Mouse (Mus musculus) hindbrain, embryonic 14.5 days (tissue): ENCODE results near the gene Ncoa6. TPM values are rescaled to one million over a fixed set of nuclear protein-coding genes. Genes with fewer than 3 reads are reported as not detected.
"Not testable (repeated sequence)": the region's sequence is repeated elsewhere in the genome, so short reads cannot be mapped to it uniquely, and the experiment has no call there.

Source experiments
- ATAC-seq: fragments of 200-750 bp; cut with Nextera tagmentation; 2 replicates; pipeline ENCODE4 v1.8.0; 2017; ENCODE audit warnings: moderate number of reproducible peaks, mild to moderate bottlenecking, moderate TSS enrichment, moderate library complexity; ENCODE audit not compliant: low FRiP score
- DNase-seq: peaks from one replicate; pipeline ENCODE4 v3.0.0-alpha.2; 2015; ENCODE audit warnings: low spot score
- H3K27ac ChIP-seq: fragments of 300-500 bp; sonication (generic); 2 replicates; pipeline ENCODE4 v1.5.1; 2014; ENCODE audit warnings: mild to moderate bottlenecking, moderate library complexity
- H3K27me3 ChIP-seq: fragments of 300-500 bp; sonication (generic); 2 replicates; pipeline ENCODE4 v1.6.1; 2014; ENCODE audit warnings: mild to moderate bottlenecking, low read length, mixed read lengths; ENCODE audit not compliant: control insufficient read depth, insufficient read depth
- H3K36me3 ChIP-seq: fragments of 300-500 bp; sonication (generic); replicated peaks from 2 replicates; pipeline ENCODE4 v1.6.1; 2014; ENCODE audit not compliant: control insufficient read depth, insufficient read depth
- H3K4me1 ChIP-seq: fragments of 300-500 bp; sonication (generic); replicated peaks from 2 replicates; pipeline ENCODE4 v1.6.1; 2014; ENCODE audit warnings: antibody characterized with exemption, low read length, mixed read lengths; ENCODE audit not compliant: control insufficient read depth, insufficient read depth
- H3K4me2 ChIP-seq: fragments of 300-500 bp; sonication (generic); replicated peaks from 2 replicates; pipeline ENCODE4 v1.6.1; 2014; ENCODE audit warnings: mild to moderate bottlenecking, moderate library complexity
- H3K4me3 ChIP-seq: fragments of 300-500 bp; sonication (generic); replicated peaks from 2 replicates; pipeline ENCODE4 v1.5.1; 2014; ENCODE audit warnings: mild to moderate bottlenecking, low read length
- H3K9ac ChIP-seq: fragments of 300-500 bp; sonication (generic); 2 replicates; pipeline ENCODE4 v1.6.1; 2014
- H3K9me3 ChIP-seq: fragments of 300-500 bp; sonication (generic); 2 replicates; pipeline ENCODE4 v1.6.1; 2016; ENCODE audit warnings: low read length; ENCODE audit not compliant: control insufficient read depth
- WGBS: fragments of 180-500 bp; shearing (Covaris S2); extraction: QIAGEN DNeasy Blood & Tissue Kit; methylation state at CpG from one replicate; pipeline ENCODE4 v1.1.7; 2014; 5-methylcytosine and 5-hydroxymethylcytosine counted together
- polyA plus RNA-seq: library from polyadenylated mRNA; unstranded; fragments of >200 nt; fragmentation: Nextera tagmentation; extraction: Ambion mirVana; gene quantifications from 2 replicates; pipeline ENCODE4 v1.2.1, GENCODE M21; 2014

The Ncoa6 gene
- polyA plus RNA-seq, 1 experiment from 2014 or later = 32.0 TPM

DNA sequence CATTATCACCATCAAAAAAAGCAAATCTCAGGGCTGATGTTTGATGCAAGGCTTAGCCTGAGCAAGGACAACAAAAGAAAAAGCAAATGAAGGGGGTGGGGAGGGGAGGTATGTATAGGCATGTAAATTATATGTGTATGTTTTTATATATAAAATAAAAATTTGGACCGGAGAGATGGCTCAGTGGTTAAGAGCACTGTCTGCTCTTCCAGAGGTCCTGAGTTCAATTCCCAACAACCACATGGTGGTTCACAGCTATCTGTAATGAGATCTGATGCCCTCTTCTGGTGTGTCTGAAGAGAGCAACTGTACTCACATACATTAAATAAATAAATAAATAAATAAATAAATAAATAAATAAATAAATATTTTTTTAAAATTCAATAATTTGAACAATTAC is 25.8 kb downstream of the Ncoa6 start:
- WGBS = 97% methylated on average over 1 of the region's 1 CpGs
- H3K27ac ChIP-seq, H3K27me3 ChIP-seq, H3K9me3 ChIP-seq, DNase-seq, H3K9ac ChIP-seq, ATAC-seq, H3K4me2 ChIP-seq, H3K4me3 ChIP-seq, H3K4me1 ChIP-seq, H3K36me3 ChIP-seq: not testable (repeated sequence)

DNA sequence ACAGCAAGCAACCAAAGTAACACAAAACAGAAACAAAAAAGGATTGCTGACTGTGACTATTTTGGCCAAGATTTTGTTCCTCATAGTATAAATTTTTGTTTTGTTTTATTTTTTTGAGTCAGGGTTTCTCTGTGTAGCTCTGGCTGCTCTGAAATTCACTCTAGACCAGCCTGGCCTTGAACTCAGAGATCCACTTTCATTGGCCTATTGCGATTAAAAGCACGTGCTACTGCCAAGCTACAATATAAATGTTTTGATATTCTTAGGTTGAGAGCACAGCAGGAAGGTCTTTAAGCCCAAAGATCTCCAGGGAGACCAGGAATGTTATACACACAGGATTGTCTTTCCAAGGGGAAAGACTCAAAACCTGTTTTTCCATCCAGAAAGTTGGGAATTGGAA is 30.2 kb downstream of the Ncoa6 start:
- Histone ChIP-seq H3K9me3 (no peaks in the 10 kb centered on the region), H3K4me2 (no peak overlapping the region), H3K4me1 (peaks cover 6% of the 10 kb centered on the region; the same call in 1 of the 2 replicates), H3K36me3 (no peaks in the 10 kb centered on the region; the same call in 1 of the 2 replicates), H3K27me3 (no peaks in the 10 kb centered on the region), H3K4me3 (no peak overlapping the region), H3K9ac (no peak overlapping the region), H3K27ac (no peak overlapping the region)
- ATAC-seq (no peak), DNase-seq (no peak)
- 51% methylated on average over 2 of the region's 2 CpGs for WGBS

GRCm38 (mm10) chr2:155442916-155443315 is 30.8 kb downstream of the Ncoa6 start:
- no peak overlapping the region for H3K27ac ChIP-seq
- no peak overlapping the region for H3K9ac ChIP-seq
- ATAC-seq = no peak
- no peak overlapping the region for H3K4me3 ChIP-seq
- peaks cover under 1% of the 10 kb centered on the region; the same call in 1 of the 2 replicates for H3K36me3 ChIP-seq
- H3K27me3 ChIP-seq = no peaks in the 10 kb centered on the region
- DNase-seq = no peak
- H3K4me1 ChIP-seq = peaks cover 6% of the 10 kb centered on the region; the same call in 1 of the 2 replicates
- no peak overlapping the region for H3K4me2 ChIP-seq
- WGBS = 91% methylated on average over 4 of the region's 4 CpGs
- H3K9me3 ChIP-seq = no peaks in the 10 kb centered on the region

- Histone ChIP-seq H3K4me2 (no peak overlapping the region), H3K4me3 (no peak overlapping the region), H3K27me3 (no peaks in the 10 kb centered on the region), H3K9ac (no peak overlapping the region), H3K36me3 (peaks cover 51% of the 10 kb centered on the region), H3K9me3 (no peaks in the 10 kb centered on the region), H3K4me1 (no peaks in the 10 kb centered on the region), H3K27ac (no peak overlapping the region)
- DNase-seq = no peak
- no peak for ATAC-seq
These were observed 37.2 kb downstream of the Ncoa6 start for GRCm38 (mm10) chr2:155436445-155436844.

GRCm38 (mm10) chr2:155420911-155421310 is 52.8 kb downstream of the Ncoa6 start:
- WGBS = 86% methylated on average over 2 of the region's 2 CpGs
- ATAC-seq = no peak
- peaks cover 67% of the 10 kb centered on the region for H3K36me3 ChIP-seq

GRCm38 (mm10) chr2:155404635-155405034 is 69.1 kb downstream of the Ncoa6 start:
- peaks cover 80% of the 10 kb centered on the region for H3K36me3 ChIP-seq

More at GRCm38 (mm10) chr2:155420911-155421310, 52.8 kb downstream of the Ncoa6 start:
- Histone ChIP-seq H3K4me1 (no peaks in the 10 kb centered on the region), H3K9ac (no peak overlapping the region), H3K27me3 (no peaks in the 10 kb centered on the region), H3K9me3 (no peaks in the 10 kb centered on the region), H3K4me3 (no peak overlapping the region), H3K27ac (no peak overlapping the region), H3K4me2 (no peak overlapping the region)
- no peak for DNase-seq

GRCm38 (mm10) chr2:155401926-155402325 is 71.8 kb downstream of the Ncoa6 start:
- H3K4me1 ChIP-seq = no peaks in the 10 kb centered on the region
- no peak overlapping the region for H3K27ac ChIP-seq
- no peak overlapping the region for H3K9ac ChIP-seq
- H3K4me3 ChIP-seq = no peak overlapping the region
- WGBS = 93% methylated on average over 4 of the region's 4 CpGs
- DNase-seq (no peak), ATAC-seq (no peak)
- H3K36me3 ChIP-seq = peaks cover 73% of the 10 kb centered on the region
- H3K27me3 ChIP-seq = no peaks in the 10 kb centered on the region
- no peaks in the 10 kb centered on the region for H3K9me3 ChIP-seq
- no peak overlapping the region for H3K4me2 ChIP-seq

More at GRCm38 (mm10) chr2:155404635-155405034, 69.1 kb downstream of the Ncoa6 start:
- Histone ChIP-seq H3K9me3 (no peaks in the 10 kb centered on the region), H3K4me2 (no peak overlapping the region), H3K27me3 (no peaks in the 10 kb centered on the region), H3K9ac (no peak overlapping the region), H3K27ac (no peak overlapping the region), H3K4me1 (no peaks in the 10 kb centered on the region), H3K4me3 (no peak overlapping the region)
- ATAC-seq (no peak), DNase-seq (no peak)
- WGBS = 100% methylated on average over 1 of the region's 1 CpGs

DNA sequence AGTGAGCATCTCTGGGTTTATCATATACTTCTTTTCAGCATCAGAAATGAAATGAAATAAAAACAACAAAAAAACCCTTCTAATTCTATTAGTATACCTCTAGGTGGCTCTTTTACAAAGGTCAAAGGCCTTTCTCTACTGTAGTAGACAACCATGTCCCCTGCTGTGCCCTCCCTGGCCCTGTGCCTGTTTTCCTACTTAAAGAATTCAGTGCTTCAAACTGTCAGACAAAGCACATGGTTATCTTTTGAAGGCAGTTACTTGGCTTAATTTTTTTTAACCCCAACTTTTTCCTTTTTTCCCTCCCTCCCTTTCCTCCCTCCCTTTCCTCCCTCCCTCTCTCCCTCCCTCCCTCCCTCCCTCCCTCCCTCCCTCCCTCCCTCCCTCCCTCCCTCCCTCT is 73.4 kb downstream of the Ncoa6 start:
- no peaks in the 10 kb centered on the region for H3K4me1 ChIP-seq
- no peak overlapping the region for H3K4me3 ChIP-seq
- no peak overlapping the region for H3K27ac ChIP-seq
- H3K4me2 ChIP-seq = no peak overlapping the region
- H3K9me3 ChIP-seq = no peaks in the 10 kb centered on the region
- H3K36me3 ChIP-seq = peaks cover 73% of the 10 kb centered on the region
- no peak overlapping the region for H3K9ac ChIP-seq
- ATAC-seq (no peak), DNase-seq (no peak)
- no peaks in the 10 kb centered on the region for H3K27me3 ChIP-seq

DNA sequence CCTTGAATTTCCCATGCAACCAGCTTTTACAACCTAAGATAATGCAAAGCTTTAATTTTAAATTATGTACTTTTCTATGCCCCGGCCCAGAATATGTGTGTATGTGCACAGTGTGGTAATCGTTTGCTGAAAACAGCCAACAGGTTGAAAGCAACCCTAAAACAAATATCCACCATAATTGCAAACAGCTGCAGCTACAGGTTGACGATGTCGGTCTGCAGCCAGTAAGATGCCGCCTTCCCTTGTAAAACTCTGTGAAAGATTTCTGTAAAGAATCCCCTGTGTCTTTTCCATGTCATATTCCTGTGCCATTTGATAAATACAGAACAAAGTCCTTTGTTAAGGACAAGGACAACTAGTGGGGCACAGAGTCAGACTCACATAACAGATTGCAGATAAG is 79.1 kb downstream of the Ncoa6 start:
- WGBS = 88% methylated on average over 5 of the region's 5 CpGs
- H3K27ac ChIP-seq = no peak overlapping the region

DNA sequence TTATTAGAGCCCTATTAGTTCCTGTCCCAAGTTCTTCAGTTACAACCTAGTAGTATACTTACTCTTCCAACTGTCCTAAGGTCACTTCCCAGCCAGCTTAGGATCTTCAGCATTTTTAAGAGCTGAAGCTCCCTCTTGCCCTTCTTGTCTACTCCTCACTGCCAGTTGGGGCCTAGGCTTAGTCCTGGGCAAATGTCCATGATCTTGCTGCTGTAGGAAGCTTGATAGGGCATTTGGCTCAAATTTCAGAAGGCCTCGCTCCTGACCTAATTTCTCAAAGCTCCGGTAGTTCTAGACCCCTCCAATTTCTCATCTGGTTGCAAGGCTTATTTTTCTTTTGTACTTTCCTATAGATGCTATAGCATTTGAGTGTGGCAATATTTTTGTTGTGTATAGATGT is 85.1 kb downstream of the Ncoa6 start:
- no peaks in the 10 kb centered on the region for H3K9me3 ChIP-seq
- peaks cover 68% of the 10 kb centered on the region for H3K36me3 ChIP-seq
- H3K9ac ChIP-seq = no peak overlapping the region
- no peaks in the 10 kb centered on the region for H3K27me3 ChIP-seq
- peaks cover 31% of the 10 kb centered on the region for H3K4me1 ChIP-seq
- WGBS = 97% methylated on average over 2 of the region's 2 CpGs
- DNase-seq (no peak), ATAC-seq (no peak)
- H3K4me3 ChIP-seq = no peak overlapping the region
- no peak overlapping the region for H3K27ac ChIP-seq
- H3K4me2 ChIP-seq = no peak overlapping the region

More for the DNA sequence above, 79.1 kb downstream of the Ncoa6 start:
- no peak overlapping the region for H3K4me2 ChIP-seq
- no peak for ATAC-seq
- H3K9ac ChIP-seq = no peak overlapping the region
- no peaks in the 10 kb centered on the region for H3K27me3 ChIP-seq
- no peak overlapping the region for H3K4me3 ChIP-seq
- no peak for DNase-seq
- H3K9me3 ChIP-seq = no peaks in the 10 kb centered on the region
- no peaks in the 10 kb centered on the region for H3K4me1 ChIP-seq
- H3K36me3 ChIP-seq = peaks cover 73% of the 10 kb centered on the region
